Mouse (Mus musculus) kidney, postnatal 0 days (tissue): Measurements from ENCODE around the gene Psme2b. TPM values are rescaled to one million over a fixed set of nuclear protein-coding genes. Genes with fewer than 3 reads are reported as not detected.
"Not testable (repeated sequence)": the region's sequence is repeated elsewhere in the genome, so short reads cannot be mapped to it uniquely, and the experiment has no call there.

Experiments used
- ATAC-seq: fragments of 200-750 bp; cut with Nextera tagmentation; replicated peaks from 2 replicates; pipeline ENCODE4 v1.8.0; 2017; ENCODE audit warnings: low read depth, moderate number of reproducible peaks, moderate TSS enrichment, moderate library complexity; ENCODE audit not compliant: low FRiP score
- DNase-seq: peaks from one replicate; pipeline ENCODE4 v3.0.0-alpha.2; 2016; ENCODE audit warnings: low spot score
- H3K27ac ChIP-seq: fragments of 300-500 bp; sonication (generic); 2 replicates; pipeline ENCODE4 v1.5.1; 2014; ENCODE audit warnings: mild to moderate bottlenecking
- H3K27me3 ChIP-seq: fragments of 300-500 bp; sonication (generic); 2 replicates; pipeline ENCODE4 v1.6.1; 2014; ENCODE audit warnings: low read length, mixed read lengths; ENCODE audit not compliant: insufficient read depth
- H3K36me3 ChIP-seq: fragments of 300-500 bp; sonication (generic); 2 replicates; pipeline ENCODE4 v1.6.1; 2014; ENCODE audit warnings: low read length, mixed read lengths; ENCODE audit not compliant: insufficient read depth
- H3K4me1 ChIP-seq: fragments of 300-500 bp; sonication (generic); replicated peaks from 2 replicates; pipeline ENCODE4 v1.6.1; 2014; ENCODE audit warnings: antibody characterized with exemption, low read length, mixed read lengths; ENCODE audit not compliant: insufficient read depth
- H3K4me2 ChIP-seq: fragments of 300-500 bp; sonication (generic); 2 replicates; pipeline ENCODE4 v1.6.1; 2014; ENCODE audit warnings: mild to moderate bottlenecking, low read length, moderate library complexity, mixed read lengths
- H3K4me3 ChIP-seq: fragments of 300-500 bp; sonication (generic); replicated peaks from 2 replicates; pipeline ENCODE4 v1.5.1; 2014; ENCODE audit warnings: low read depth, low read length
- H3K9ac ChIP-seq: fragments of 300-500 bp; sonication (generic); 2 replicates; pipeline ENCODE4 v1.6.1; 2014; ENCODE audit warnings: low read depth, low read length
- H3K9me3 ChIP-seq: fragments of 300-500 bp; sonication (generic); replicated peaks from 2 replicates; pipeline ENCODE4 v1.6.1; 2016; ENCODE audit warnings: low read length, inconsistent platforms, mixed read lengths
- WGBS: fragments of 180-500 bp; shearing (Covaris S2); extraction: QIAGEN DNeasy Blood & Tissue Kit; methylation state at CpG from one replicate; pipeline ENCODE4 v1.1.7; 2014; 5-methylcytosine and 5-hydroxymethylcytosine counted together
- polyA plus RNA-seq: library from polyadenylated mRNA; unstranded; fragments of >200 nt; fragmentation: Nextera tagmentation; extraction: Ambion mirVana; gene quantifications from 2 replicates; pipeline ENCODE4 v1.2.1, GENCODE M21; 2015

Gene Psme2b
- polyA plus RNA-seq, 1 experiment from 2014 or later, result 5.0 TPM

DNA sequence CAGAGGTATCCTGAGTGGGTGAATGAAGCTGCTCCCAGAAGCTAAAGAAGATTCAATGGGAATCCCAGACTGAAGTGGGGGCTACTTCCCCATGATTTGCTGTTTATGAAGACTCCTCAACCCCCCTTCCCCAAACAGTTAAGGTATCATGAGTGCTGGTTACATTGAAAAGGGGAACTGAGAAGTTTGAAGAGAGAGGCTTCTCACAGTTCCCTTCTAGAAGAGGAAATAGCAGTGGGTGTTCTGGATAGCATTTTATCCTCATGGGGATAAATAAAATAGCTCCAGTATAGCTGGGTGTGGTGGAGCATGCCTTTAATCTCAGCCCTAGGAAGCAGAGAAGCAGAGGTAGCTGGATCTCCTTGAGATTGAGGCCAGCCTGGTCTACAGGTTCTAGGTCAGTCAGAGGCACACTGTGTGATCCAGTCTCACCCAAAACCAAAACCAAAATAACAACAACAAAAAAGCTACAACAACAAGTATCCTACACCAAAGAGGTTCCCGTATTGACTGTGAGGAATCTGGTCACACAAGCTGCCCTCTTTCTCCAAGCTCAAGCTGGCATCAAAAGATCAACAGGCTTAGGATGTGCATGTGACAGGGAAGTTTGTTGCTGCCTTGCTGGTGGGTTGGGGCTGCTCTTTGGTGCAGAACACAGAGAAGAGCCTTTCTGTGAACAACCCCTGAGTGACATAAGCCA lies 32.4 kb upstream of the Psme2b start, which contains the start of gene Olfr56:
Olfr56 (plus strand) TSS at position 650 of the 700 bp plus-strand sequence.
- H3K9me3 ChIP-seq, H3K36me3 ChIP-seq, ATAC-seq, H3K4me2 ChIP-seq, H3K9ac ChIP-seq, H3K27me3 ChIP-seq, H3K4me1 ChIP-seq, DNase-seq, H3K4me3 ChIP-seq, H3K27ac ChIP-seq: not testable (repeated sequence)
- WGBS, result no CpG with 5 or more reads among the region's 1 CpGs

GRCm38 (mm10) chr11:48974686-48975085 lies 28.7 kb upstream of the Psme2b start:
- ATAC-seq, H3K4me3 ChIP-seq, H3K9me3 ChIP-seq, H3K4me1 ChIP-seq, H3K27ac ChIP-seq, H3K27me3 ChIP-seq, H3K4me2 ChIP-seq, DNase-seq, H3K9ac ChIP-seq, H3K36me3 ChIP-seq: not testable (repeated sequence)
- no CpG with 5 or more reads among the region's 1 CpGs for WGBS

DNA sequence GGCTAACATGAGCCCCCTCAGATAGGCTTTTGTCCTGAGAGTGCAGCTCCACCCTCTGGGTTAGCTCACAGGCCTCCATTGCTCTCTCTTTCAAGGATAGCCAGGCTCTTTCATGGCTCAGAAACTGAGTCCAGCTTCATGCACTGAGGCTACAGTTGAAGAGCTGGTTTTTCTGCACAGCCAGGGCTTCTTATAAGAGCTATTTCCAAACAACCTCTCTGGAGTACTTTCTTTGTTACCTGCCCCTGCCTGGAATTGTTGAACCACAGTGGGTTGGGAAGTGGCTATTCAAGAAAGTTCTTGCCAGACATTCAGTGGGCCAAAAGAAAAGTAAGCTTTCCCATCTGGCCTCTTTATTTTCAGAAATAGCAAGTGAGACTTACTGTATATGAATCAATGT lies 6.7 kb downstream of the Psme2b start:
- H3K27ac ChIP-seq, H3K4me3 ChIP-seq, ATAC-seq, DNase-seq, H3K27me3 ChIP-seq, H3K4me1 ChIP-seq, H3K9ac ChIP-seq, H3K9me3 ChIP-seq, H3K4me2 ChIP-seq, H3K36me3 ChIP-seq: not testable (repeated sequence)

DNA sequence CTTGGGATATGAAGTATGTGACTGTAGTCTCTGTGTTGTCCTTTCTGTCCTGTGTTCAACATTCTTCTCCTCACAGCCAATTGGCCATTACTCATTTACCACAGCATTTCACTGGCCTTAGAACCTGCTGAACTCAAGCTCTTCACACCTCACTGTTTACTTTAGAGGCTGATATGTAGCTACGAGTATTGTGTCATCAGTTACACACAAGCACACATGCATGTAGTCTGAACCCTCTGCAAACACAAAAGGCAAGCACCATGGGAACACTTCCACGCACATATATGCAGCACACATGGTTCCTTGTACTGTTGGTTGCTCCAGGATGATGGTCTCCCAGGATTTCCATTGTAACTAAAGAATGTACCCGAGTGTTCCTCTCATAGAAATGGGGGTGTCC lies 10.7 kb downstream of the Psme2b start:
- not testable (repeated sequence) for H3K27ac ChIP-seq, H3K9ac ChIP-seq, H3K9me3 ChIP-seq, H3K36me3 ChIP-seq, H3K4me1 ChIP-seq, H3K4me2 ChIP-seq, H3K4me3 ChIP-seq, DNase-seq, ATAC-seq, H3K27me3 ChIP-seq
- WGBS, result no CpG with 5 or more reads among the region's 3 CpGs

GRCm38 (mm10) chr11:48933923-48934322 lies 12.1 kb downstream of the Psme2b start:
- H3K9ac ChIP-seq, ATAC-seq, H3K4me3 ChIP-seq, DNase-seq, H3K27me3 ChIP-seq, H3K36me3 ChIP-seq, H3K9me3 ChIP-seq, H3K4me2 ChIP-seq, H3K27ac ChIP-seq, H3K4me1 ChIP-seq: not testable (repeated sequence)
- WGBS, result 20% methylated on average over 1 of the region's 1 CpGs

- not testable (repeated sequence) for H3K9ac ChIP-seq, H3K27ac ChIP-seq, H3K36me3 ChIP-seq, H3K4me1 ChIP-seq, H3K4me2 ChIP-seq, DNase-seq, ATAC-seq, H3K27me3 ChIP-seq, H3K4me3 ChIP-seq, H3K9me3 ChIP-seq
- 74% methylated on average over 1 of the region's 1 CpGs for WGBS
Observed at GRCm38 (mm10) chr11:48933422-48933821, 12.6 kb downstream of the Psme2b start.

- H3K27ac ChIP-seq, H3K9ac ChIP-seq, H3K4me3 ChIP-seq, H3K27me3 ChIP-seq, H3K4me1 ChIP-seq, H3K9me3 ChIP-seq, H3K36me3 ChIP-seq, H3K4me2 ChIP-seq: not testable (repeated sequence)
- ATAC-seq, result peak; percentile 21; the same call in 1 of the 2 replicates
- DNase-seq, result peak; percentile 39
- WGBS, result 66% methylated on average over 1 of the region's 1 CpGs
Observed at GRCm38 (mm10) chr11:48928068-48928467, 17.9 kb downstream of the Psme2b start.

- H3K4me2 ChIP-seq, DNase-seq, H3K27me3 ChIP-seq, H3K36me3 ChIP-seq, H3K4me1 ChIP-seq, H3K27ac ChIP-seq, ATAC-seq, H3K9me3 ChIP-seq, H3K4me3 ChIP-seq, H3K9ac ChIP-seq: not testable (repeated sequence)
Observed at GRCm38 (mm10) chr11:48926437-48926836, 19.6 kb downstream of the Psme2b start.

DNA sequence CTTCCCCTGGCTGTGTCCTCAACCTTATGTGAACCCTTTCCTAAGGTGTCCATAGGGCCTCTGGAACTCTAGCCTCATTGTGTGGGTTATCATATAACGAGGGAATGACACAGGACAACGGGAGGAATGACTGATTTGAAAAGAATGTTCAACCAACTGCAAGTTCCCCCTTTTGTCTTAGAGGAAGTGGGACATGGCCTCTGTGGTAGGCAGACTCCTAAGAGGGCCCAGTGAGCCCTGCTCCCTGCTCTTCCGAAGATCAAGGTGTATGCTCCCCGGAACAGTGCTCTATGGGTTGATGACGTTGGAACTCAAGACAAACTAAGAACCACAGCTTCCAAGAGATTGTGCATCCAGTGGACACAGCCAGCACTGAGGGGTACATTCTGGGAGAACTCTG lies 22.2 kb downstream of the Psme2b start:
- not testable (repeated sequence) for DNase-seq, H3K36me3 ChIP-seq, H3K4me2 ChIP-seq, H3K27me3 ChIP-seq, H3K9me3 ChIP-seq, H3K4me1 ChIP-seq, ATAC-seq, H3K9ac ChIP-seq, H3K4me3 ChIP-seq, H3K27ac ChIP-seq
- 88% methylated on average over 5 of the region's 5 CpGs for WGBS
